Mouse (Mus musculus) lung, embryonic 14.5 days (tissue): Measurements from ENCODE around the gene Rbbp4. TPM values are rescaled to one million over a fixed set of nuclear protein-coding genes. Genes with fewer than 3 reads are reported as not detected.
"Not testable (repeated sequence)": the region's sequence is repeated elsewhere in the genome, so short reads cannot be mapped to it uniquely, and the experiment has no call there.

Source experiments
- ATAC-seq: fragments of 200-750 bp; cut with Nextera tagmentation; 2 replicates; pipeline ENCODE4 v1.8.0; 2017; ENCODE audit warnings: mild to moderate bottlenecking, moderate TSS enrichment, moderate library complexity; ENCODE audit not compliant: insufficient read depth
- DNase-seq: peaks from one replicate; pipeline ENCODE4 v3.0.0-alpha.2; 2015
- H3K27ac ChIP-seq: fragments of 300-500 bp; sonication (generic); 2 replicates; pipeline ENCODE4 v1.5.1; 2014; ENCODE audit warnings: low read depth, mild to moderate bottlenecking, moderate library complexity
- H3K27me3 ChIP-seq: fragments of 300-500 bp; sonication (generic); 2 replicates; pipeline ENCODE4 v1.6.1; 2014; ENCODE audit warnings: low read length, control low read depth; ENCODE audit not compliant: insufficient read depth
- H3K36me3 ChIP-seq: fragments of 300-500 bp; sonication (generic); 2 replicates; pipeline ENCODE4 v1.6.1; 2014; ENCODE audit warnings: control low read depth; ENCODE audit not compliant: insufficient read depth
- H3K4me1 ChIP-seq: fragments of 300-500 bp; sonication (generic); 2 replicates; pipeline ENCODE4 v1.6.1; 2014; ENCODE audit warnings: antibody characterized with exemption, control low read depth; ENCODE audit not compliant: insufficient read depth
- H3K4me2 ChIP-seq: fragments of 300-500 bp; sonication (generic); 2 replicates; pipeline ENCODE4 v1.6.1; 2014; ENCODE audit warnings: mild to moderate bottlenecking
- H3K4me3 ChIP-seq: fragments of 300-500 bp; sonication (generic); 2 replicates; pipeline ENCODE4 v1.5.1; 2014; ENCODE audit warnings: low read depth, low read length
- H3K9ac ChIP-seq: fragments of 300-500 bp; sonication (generic); 2 replicates; pipeline ENCODE4 v1.6.1; 2014
- H3K9me3 ChIP-seq: fragments of 300-500 bp; sonication (generic); 2 replicates; pipeline ENCODE4 v1.6.1; 2016; ENCODE audit warnings: low read depth, low read length, control low read depth
- CTCF ChIP-seq: IDR thresholded peaks from 2 replicates; pipeline ENCODE4 v1.5.1; 2016; ENCODE audit warnings: antibody characterized with exemption, low read depth
- WGBS: fragments of 180-500 bp; shearing (Covaris S2); extraction: QIAGEN DNeasy Blood & Tissue Kit; methylation state at CpG from one replicate; pipeline ENCODE4 v1.1.7; 2014; 5-methylcytosine and 5-hydroxymethylcytosine counted together
- polyA plus RNA-seq: library from polyadenylated mRNA; unstranded; fragments of >200 nt; fragmentation: Nextera tagmentation; extraction: Ambion mirVana; gene quantifications from 2 replicates; pipeline ENCODE4 v1.2.1, GENCODE M21; 2014

The Rbbp4 gene
- polyA plus RNA-seq, 1 experiment from 2014 or later = 387 TPM

DNA sequence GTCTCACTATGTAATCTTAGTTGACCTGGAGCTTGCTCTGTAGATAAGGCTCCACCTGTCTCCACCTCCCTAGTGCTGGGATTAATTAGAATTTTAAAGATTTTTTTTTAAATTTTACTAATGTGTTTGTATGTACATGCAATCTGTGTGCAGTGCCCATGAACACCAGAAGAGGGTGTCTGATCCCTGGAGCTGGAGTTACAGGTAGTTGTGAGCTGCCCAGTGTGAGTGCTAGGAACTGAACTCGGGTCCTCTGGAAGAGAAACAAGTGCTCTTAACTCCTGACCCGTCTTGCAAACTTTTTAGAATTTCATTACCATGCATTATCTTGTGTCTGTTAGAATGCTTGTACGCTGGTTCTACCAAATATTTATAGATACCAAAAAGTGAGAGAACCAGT is 36.2 kb upstream of the Rbbp4 start:
- Histone ChIP-seq H3K4me1 (no peaks in the 10 kb centered on the region), H3K9me3 (no peaks in the 10 kb centered on the region), H3K4me2 (no peak overlapping the region), H3K4me3 (no peak overlapping the region), H3K27me3 (no peaks in the 10 kb centered on the region; the same call in 1 of the 2 replicates), H3K27ac (no peak overlapping the region), H3K9ac (no peak overlapping the region), H3K36me3 (peaks cover 6% of the 10 kb centered on the region; the same call in 1 of the 2 replicates)
- WGBS = 89% methylated on average over 3 of the region's 3 CpGs
- ATAC-seq (no peak), DNase-seq (no peak)
- peak; percentile 21; the same call in 1 of the 2 replicates for TF ChIP-seq CTCF

GRCm38 (mm10) chr4:129365224-129365623 is 30.1 kb upstream of the Rbbp4 start:
- no peaks in the 10 kb centered on the region for H3K27me3 ChIP-seq
- WGBS = 89% methylated on average over 5 of the region's 5 CpGs
- H3K9ac ChIP-seq = no peak overlapping the region
- DNase-seq (no peak), ATAC-seq (no peak)
- no peak overlapping the region for H3K4me3 ChIP-seq
- H3K4me2 ChIP-seq = no peak overlapping the region
- no peaks in the 10 kb centered on the region for H3K9me3 ChIP-seq
- H3K27ac ChIP-seq = no peak overlapping the region
- H3K36me3 ChIP-seq = peaks cover 14% of the 10 kb centered on the region
- TF ChIP-seq CTCF = no peak
- no peaks in the 10 kb centered on the region for H3K4me1 ChIP-seq

DNA sequence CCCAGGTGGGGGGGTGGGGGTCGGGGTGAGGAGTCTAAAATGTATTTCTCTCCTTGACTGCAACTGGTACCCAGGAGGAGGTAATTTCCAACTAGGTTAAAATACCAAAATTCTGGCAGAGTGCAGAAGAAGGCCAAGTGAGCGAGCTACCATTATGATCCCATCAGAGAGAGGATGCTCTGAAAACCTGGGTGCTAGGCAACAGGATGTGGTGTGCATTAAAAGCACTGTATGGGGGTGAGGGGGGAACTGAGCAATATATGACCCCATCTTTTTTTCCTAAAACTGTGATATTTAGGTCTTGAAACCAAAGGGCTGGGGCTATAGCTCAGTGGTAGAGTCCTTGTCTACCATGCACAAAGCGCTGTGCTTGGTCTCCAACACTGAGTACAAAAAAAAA is 29.2 kb upstream of the Rbbp4 start:
- Histone ChIP-seq H3K36me3 (peaks cover 23% of the 10 kb centered on the region), H3K9me3 (no peaks in the 10 kb centered on the region), H3K9ac (no peak overlapping the region), H3K4me3 (no peak overlapping the region), H3K4me2 (no peak overlapping the region), H3K4me1 (no peaks in the 10 kb centered on the region), H3K27ac (no peak overlapping the region), H3K27me3 (no peaks in the 10 kb centered on the region)
- WGBS = 83% methylated on average over 3 of the region's 3 CpGs
- DNase-seq (no peak), ATAC-seq (no peak)
- no peak for TF ChIP-seq CTCF

DNA sequence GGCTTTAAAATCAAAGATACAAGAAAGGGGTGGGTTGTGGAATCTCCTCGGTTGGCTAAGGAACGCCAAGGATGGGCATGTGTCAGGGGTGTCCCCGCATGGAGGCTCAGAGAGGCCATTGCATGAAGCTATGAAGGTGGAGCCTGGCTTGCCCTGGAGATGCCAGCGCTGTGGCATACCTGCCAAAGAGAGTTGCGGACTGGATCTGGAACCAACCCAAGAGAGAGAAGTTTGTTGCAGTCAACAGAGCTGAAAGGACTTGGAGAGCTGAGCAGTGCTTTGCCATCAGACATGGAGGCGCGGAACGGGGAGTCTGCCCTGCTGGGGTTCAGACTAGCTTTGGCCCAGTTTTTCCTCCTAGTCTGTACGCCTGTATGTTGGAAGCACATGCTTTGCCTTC is 28.3 kb upstream of the Rbbp4 start:
- no peaks in the 10 kb centered on the region for H3K4me1 ChIP-seq
- H3K9ac ChIP-seq = no peak overlapping the region
- DNase-seq (no peak), ATAC-seq (no peak)
- peaks cover 23% of the 10 kb centered on the region for H3K36me3 ChIP-seq
- no peak for TF ChIP-seq CTCF
- H3K4me2 ChIP-seq = no peak overlapping the region
- no peaks in the 10 kb centered on the region for H3K9me3 ChIP-seq
- H3K27me3 ChIP-seq = no peaks in the 10 kb centered on the region
- WGBS = 92% methylated on average over 9 of the region's 9 CpGs
- no peak overlapping the region for H3K27ac ChIP-seq
- no peak overlapping the region for H3K4me3 ChIP-seq

- no peak for DNase-seq
- H3K4me3 ChIP-seq = no peak overlapping the region
- H3K27me3 ChIP-seq = no peaks in the 10 kb centered on the region
- no peak overlapping the region for H3K27ac ChIP-seq
- no peak for TF ChIP-seq CTCF
- 75% methylated on average over 5 of the region's 5 CpGs for WGBS
- H3K36me3 ChIP-seq = peaks cover 30% of the 10 kb centered on the region
- H3K9ac ChIP-seq = no peak overlapping the region
- no peak overlapping the region for H3K4me2 ChIP-seq
- no peaks in the 10 kb centered on the region for H3K4me1 ChIP-seq
- no peak for ATAC-seq
- H3K9me3 ChIP-seq = no peaks in the 10 kb centered on the region
Measured at GRCm38 (mm10) chr4:129362771-129363170, 27.6 kb upstream of the Rbbp4 start.

- peaks cover 32% of the 10 kb centered on the region for H3K36me3 ChIP-seq
- H3K4me2 ChIP-seq, H3K4me3 ChIP-seq, H3K4me1 ChIP-seq, H3K9me3 ChIP-seq, ATAC-seq, DNase-seq, H3K9ac ChIP-seq, H3K27me3 ChIP-seq, H3K27ac ChIP-seq: not testable (repeated sequence)
- 84% methylated on average over 3 of the region's 3 CpGs for WGBS
Measured at GRCm38 (mm10) chr4:129362238-129362637, 27.1 kb upstream of the Rbbp4 start.

- no peak overlapping the region for H3K27ac ChIP-seq
- H3K9ac ChIP-seq = no peak overlapping the region
- H3K4me3 ChIP-seq = no peak overlapping the region
- TF ChIP-seq CTCF = no peak
- 82% methylated on average over 15 of the region's 15 CpGs for WGBS
- no peaks in the 10 kb centered on the region for H3K4me1 ChIP-seq
- ATAC-seq = no peak
- DNase-seq = no peak
- H3K27me3 ChIP-seq = no peaks in the 10 kb centered on the region
- H3K9me3 ChIP-seq = no peaks in the 10 kb centered on the region
- no peak overlapping the region for H3K4me2 ChIP-seq
- H3K36me3 ChIP-seq = peaks cover 57% of the 10 kb centered on the region
Measured at GRCm38 (mm10) chr4:129357613-129358163, 22.5 kb upstream of the Rbbp4 start.

GRCm38 (mm10) chr4:129354236-129354635 is 19.1 kb upstream of the Rbbp4 start:
- ATAC-seq = no peak
- 74% methylated on average over 15 of the region's 15 CpGs for WGBS
- H3K4me2 ChIP-seq = no peak overlapping the region
- no peaks in the 10 kb centered on the region for H3K27me3 ChIP-seq
- H3K9ac ChIP-seq = no peak overlapping the region
- H3K4me3 ChIP-seq = no peak overlapping the region
- no peak for TF ChIP-seq CTCF
- H3K9me3 ChIP-seq = no peaks in the 10 kb centered on the region
- H3K27ac ChIP-seq = no peak overlapping the region
- H3K4me1 ChIP-seq = no peaks in the 10 kb centered on the region
- no peak for DNase-seq
- peaks cover 43% of the 10 kb centered on the region for H3K36me3 ChIP-seq
